Mouse (Mus musculus): Measurements from ENCODE around the gene Aarsd1. TPM values are rescaled to one million over a fixed set of nuclear protein-coding genes. Genes with fewer than 3 reads are reported as not detected.
"Not testable (repeated sequence)": the region's sequence is repeated elsewhere in the genome, so short reads cannot be mapped to it uniquely, and the experiment has no call there.

Gene Aarsd1
- polyA plus RNA-seq, 1 experiment: 29.2 TPM

- H3K4me1 ChIP-seq (ENCODE audit: control insufficient read depth, insufficient read depth, low read length): no peaks in the 10 kb centered on the region
- no peaks in the 10 kb centered on the region for H3K27me3 ChIP-seq (replicated peaks; ENCODE audit: control insufficient read depth, insufficient read depth, low read length)
- peaks cover 2% of the 10 kb centered on the region; the same call in 1 of the 2 replicates for H3K36me3 ChIP-seq (ENCODE audit: control insufficient read depth, insufficient read depth, low read length)
- no peak overlapping the region for H3K4me3 ChIP-seq (ENCODE audit: insufficient read depth, low read depth, low read length)
- H3K27ac ChIP-seq (ENCODE audit: insufficient read depth, low read depth, low read length): no peak overlapping the region
- 29% methylated on average over 4 of the region's 4 CpGs for WGBS
- no peak for DNase-seq
- TF ChIP-seq POLR2A (IDR thresholded peaks at IDR 0.05; ENCODE audit: low read depth, low read length): no peak
- no peak for TF ChIP-seq CTCF (conservative IDR thresholded peaks at IDR 0.05; ENCODE audit: insufficient read depth, insufficient read length, low read depth, low read length)
These were observed 35.6 kb downstream of the Aarsd1 start for GRCm38 (mm10) chr11:101381817-101382216.

GRCm38 (mm10) chr11:101378926-101379325 is 38.5 kb downstream of the Aarsd1 start:
- 49% methylated on average over 6 of the region's 6 CpGs for WGBS
- Histone ChIP-seq H3K27me3 (replicated peaks; ENCODE audit: control insufficient read depth, insufficient read depth, low read length) (no peaks in the 10 kb centered on the region), H3K36me3 (ENCODE audit: control insufficient read depth, insufficient read depth, low read length) (peaks cover 13% of the 10 kb centered on the region; the same call in 1 of the 2 replicates), H3K4me1 (ENCODE audit: control insufficient read depth, insufficient read depth, low read length) (no peaks in the 10 kb centered on the region), H3K4me3 (ENCODE audit: insufficient read depth, low read depth, low read length) (no peak overlapping the region), H3K27ac (ENCODE audit: insufficient read depth, low read depth, low read length) (no peak overlapping the region)
- TF ChIP-seq CTCF (conservative IDR thresholded peaks at IDR 0.05; ENCODE audit: insufficient read depth, insufficient read length, low read depth, low read length): no peak
- peak; percentile 69 for TF ChIP-seq POLR2A (IDR thresholded peaks at IDR 0.05; ENCODE audit: low read depth, low read length)
- peak; percentile 69 for DNase-seq

- peak; percentile 45 for DNase-seq
- WGBS: 70% methylated on average over 8 of the region's 8 CpGs
- H3K36me3 ChIP-seq (ENCODE audit: control insufficient read depth, insufficient read depth, low read length): peaks cover 16% of the 10 kb centered on the region; the same call in 1 of the 2 replicates
- H3K4me1 ChIP-seq (ENCODE audit: control insufficient read depth, insufficient read depth, low read length); H3K27me3 ChIP-seq (replicated peaks; ENCODE audit: control insufficient read depth, insufficient read depth, low read length); H3K27ac ChIP-seq (ENCODE audit: insufficient read depth, low read depth, low read length); H3K4me3 ChIP-seq (ENCODE audit: insufficient read depth, low read depth, low read length): not testable (repeated sequence)
These were observed 39.2 kb downstream of the Aarsd1 start for GRCm38 (mm10) chr11:101378196-101378595.

- Histone ChIP-seq H3K36me3 (ENCODE audit: control insufficient read depth, insufficient read depth, low read length) (peaks cover 28% of the 10 kb centered on the region; the same call in 1 of the 2 replicates), H3K4me3 (ENCODE audit: insufficient read depth, low read depth, low read length) (no peak overlapping the region), H3K27me3 (replicated peaks; ENCODE audit: control insufficient read depth, insufficient read depth, low read length) (no peaks in the 10 kb centered on the region), H3K27ac (ENCODE audit: insufficient read depth, low read depth, low read length) (no peak overlapping the region), H3K4me1 (ENCODE audit: control insufficient read depth, insufficient read depth, low read length) (no peaks in the 10 kb centered on the region; the same call in 1 of the 2 replicates)
- no peak for TF ChIP-seq CTCF (conservative IDR thresholded peaks at IDR 0.05; ENCODE audit: insufficient read depth, insufficient read length, low read depth, low read length)
- TF ChIP-seq POLR2A (IDR thresholded peaks at IDR 0.05; ENCODE audit: low read depth, low read length): peak; percentile 18
- DNase-seq: no peak
- WGBS: 47% methylated on average over 7 of the region's 7 CpGs
These were observed 42.9 kb downstream of the Aarsd1 start for GRCm38 (mm10) chr11:101374421-101374938.

GRCm38 (mm10) chr11:101370141-101370540 is 47.3 kb downstream of the Aarsd1 start:
- Histone ChIP-seq H3K27me3 (replicated peaks; ENCODE audit: control insufficient read depth, insufficient read depth, low read length) (no peaks in the 10 kb centered on the region), H3K27ac (ENCODE audit: insufficient read depth, low read depth, low read length) (peak overlapping the region; percentile 95), H3K36me3 (ENCODE audit: control insufficient read depth, insufficient read depth, low read length) (peaks cover 21% of the 10 kb centered on the region; the same call in 1 of the 2 replicates), H3K4me1 (ENCODE audit: control insufficient read depth, insufficient read depth, low read length) (peaks cover 3% of the 10 kb centered on the region; the same call in 1 of the 2 replicates), H3K4me3 (ENCODE audit: insufficient read depth, low read depth, low read length) (peak overlapping the region; percentile 61)
- TF ChIP-seq POLR2A (IDR thresholded peaks at IDR 0.05; ENCODE audit: low read depth, low read length) (no peak), CTCF (conservative IDR thresholded peaks at IDR 0.05; ENCODE audit: insufficient read depth, insufficient read length, low read depth, low read length) (no peak)
- DNase-seq: no peak
- WGBS: 59% methylated on average over 5 of the region's 5 CpGs

- Histone ChIP-seq H3K4me3 (ENCODE audit: insufficient read depth, low read depth, low read length) (peak within 1 kb of the TSS; percentile 69), H3K27ac (ENCODE audit: insufficient read depth, low read depth, low read length) (peak within 1 kb of the TSS; percentile 95), H3K4me1 (ENCODE audit: control insufficient read depth, insufficient read depth, low read length) (peaks cover 17% of the 10 kb centered on the region; the same call in 1 of the 2 replicates), H3K36me3 (ENCODE audit: control insufficient read depth, insufficient read depth, low read length) (peaks cover 10% of the 10 kb centered on the region; the same call in 1 of the 2 replicates), H3K27me3 (replicated peaks; ENCODE audit: control insufficient read depth, insufficient read depth, low read length) (no peaks in the 10 kb centered on the region)
- TF ChIP-seq CTCF (conservative IDR thresholded peaks at IDR 0.05; ENCODE audit: insufficient read depth, insufficient read length, low read depth, low read length): no peak
- peak; percentile 93 for TF ChIP-seq POLR2A (IDR thresholded peaks at IDR 0.05; ENCODE audit: low read depth, low read length)
- WGBS: 49% methylated on average over 8 of the region's 8 CpGs
- peak; percentile 93 for DNase-seq
These were observed 50.0 kb downstream of the Aarsd1 start, which contains the start of gene G6pc for GRCm38 (mm10) chr11:101367326-101367935. Gene G6pc, plus strand, starts transcription at chr11:101367561.

- H3K4me1 ChIP-seq (ENCODE audit: control insufficient read depth, insufficient read depth, low read length): peaks cover 37% of the 10 kb centered on the region
- WGBS: 58% methylated on average over 5 of the region's 5 CpGs
- H3K27me3 ChIP-seq (replicated peaks; ENCODE audit: control insufficient read depth, insufficient read depth, low read length): no peaks in the 10 kb centered on the region
- no peak overlapping the region for H3K4me3 ChIP-seq (ENCODE audit: insufficient read depth, low read depth, low read length)
- H3K36me3 ChIP-seq (ENCODE audit: control insufficient read depth, insufficient read depth, low read length): no peaks in the 10 kb centered on the region; the same call in 1 of the 2 replicates
- H3K27ac ChIP-seq (ENCODE audit: insufficient read depth, low read depth, low read length): peak overlapping the region; percentile 82
- no peak for TF ChIP-seq POLR2A (IDR thresholded peaks at IDR 0.05; ENCODE audit: low read depth, low read length)
- no peak for TF ChIP-seq CTCF (conservative IDR thresholded peaks at IDR 0.05; ENCODE audit: insufficient read depth, insufficient read length, low read depth, low read length)
- peak; percentile 86 for DNase-seq
These were observed 52.9 kb downstream of the Aarsd1 start for GRCm38 (mm10) chr11:101364531-101364931.
